Mouse (Mus musculus) lung, postnatal 0 days (tissue): ENCODE data around the gene Hoxa3.
A peak's percentile ranks its signal among the peaks of the same experiment; 100 is the strongest.

ENCODE experiments used
- CTCF ChIP-seq: IDR thresholded peaks from 2 replicates; pipeline ENCODE4 v1.5.1; 2016; ENCODE audit warnings: antibody characterized with exemption, mild to moderate bottlenecking
- EP300 ChIP-seq: IDR thresholded peaks from 2 replicates; pipeline ENCODE4 v1.6.1; 2016; ENCODE audit warnings: antibody characterized with exemption, mild to moderate bottlenecking, control low read depth

- TF ChIP-seq CTCF = no peak
- 0 out of 2 replicates have a peak, but pooled peaks have one; percentile 38 for TF ChIP-seq EP300
These were observed 49.6 kb downstream of the Hoxa3 start for GRCm38 (mm10) chr6:52163366-52164031.
